Mouse (Mus musculus) liver, embryonic 14.5 days (tissue): Measurements from ENCODE around the gene Chl1. TPM values are rescaled to one million over a fixed set of nuclear protein-coding genes. Genes with fewer than 3 reads are reported as not detected.

Source experiments
- ATAC-seq: fragments of 200-750 bp; cut with Nextera tagmentation; 2 replicates; pipeline ENCODE4 v1.8.0; 2017; ENCODE audit warnings: moderate number of reproducible peaks, mild to moderate bottlenecking, moderate library complexity; ENCODE audit not compliant: insufficient read depth
- DNase-seq, 3 experiments: peaks; one replicate each; pipeline ENCODE4 v3.0.0-alpha.2; 2012 to 2013; ENCODE audit warnings: low read depth in 3 of 3, low spot score in 3 of 3
- H3K27ac ChIP-seq: fragments of 300-500 bp; sonication (generic); 2 replicates; pipeline ENCODE4 v1.5.1; 2014; ENCODE audit warnings: moderate library complexity, mild to moderate bottlenecking, control low read depth, inconsistent platforms
- H3K27me3 ChIP-seq: fragments of 300-500 bp; sonication (generic); 2 replicates; pipeline ENCODE4 v1.6.1; 2014; ENCODE audit warnings: mild to moderate bottlenecking, low read length, moderate library complexity; ENCODE audit not compliant: control insufficient read depth, insufficient read depth
- H3K36me3 ChIP-seq: fragments of 300-500 bp; sonication (generic); replicated peaks from 2 replicates; pipeline ENCODE4 v1.6.1; 2014; ENCODE audit warnings: low read depth; ENCODE audit not compliant: control insufficient read depth, insufficient read depth
- H3K4me1 ChIP-seq, 2 experiments: fragments of 200-500 bp in 1 of 2; fragments of 300-500 bp in 1 of 2; sonication (generic) in 1 of 2; replicated peaks; 2 replicates each; pipeline ENCODE4 v1.6.1; 2012 to 2014; ENCODE audit warnings: antibody characterized with exemption in 1 of 2, inconsistent platforms in 1 of 2, low read length in 1 of 2; ENCODE audit not compliant: control insufficient read depth in 2 of 2, insufficient read depth in 2 of 2
- H3K4me2 ChIP-seq: fragments of 300-500 bp; sonication (generic); 2 replicates; pipeline ENCODE4 v1.6.1; 2014; ENCODE audit warnings: low read depth, mild to moderate bottlenecking, control low read depth, moderate library complexity
- H3K4me3 ChIP-seq, 2 experiments: fragments of 200-500 bp in 1 of 2; fragments of 300-500 bp in 1 of 2; sonication (generic) in 1 of 2; 2 replicates each; pipeline ENCODE4 v1.5.1; 2012 to 2014; ENCODE audit warnings: low read depth in 2 of 2, low read length in 2 of 2, mild to moderate bottlenecking in 2 of 2, control low read depth in 1 of 2, inconsistent platforms in 1 of 2, moderate library complexity in 1 of 2; ENCODE audit not compliant: insufficient read depth in 1 of 2
- H3K9ac ChIP-seq: fragments of 300-500 bp; sonication (generic); replicated peaks from 2 replicates; pipeline ENCODE4 v1.6.1; 2014; ENCODE audit warnings: mild to moderate bottlenecking, control low read depth, moderate library complexity
- H3K9me3 ChIP-seq: fragments of 300-500 bp; sonication (generic); 2 replicates; pipeline ENCODE4 v1.6.1; 2016; ENCODE audit warnings: low read length, mixed read lengths; ENCODE audit not compliant: control insufficient read depth
- CTCF ChIP-seq: IDR thresholded peaks from 2 replicates; pipeline ENCODE4 v1.5.1; 2016; ENCODE audit warnings: antibody characterized with exemption, low read depth, control low read depth
- EP300 ChIP-seq: IDR thresholded peaks from 2 replicates; pipeline ENCODE4 v1.6.1; 2016; ENCODE audit warnings: antibody characterized with exemption, low read depth
- WGBS: fragments of 180-500 bp; shearing (Covaris S2); extraction: QIAGEN DNeasy Blood & Tissue Kit; methylation state at CpG from one replicate; pipeline ENCODE4 v1.1.7; 2014; ENCODE audit not compliant: insufficient replicate concordance; 5-methylcytosine and 5-hydroxymethylcytosine counted together
- polyA plus RNA-seq, 2 experiments: library from polyadenylated mRNA; depleted of rRNA in 1 of 2; stranded (reverse) in 1 of 2; unstranded in 1 of 2; fragments of >200 nt; fragmentation: Nextera tagmentation in 1 of 2; extraction: Ambion mirVana in 1 of 2; gene quantifications; 2 replicates each; pipeline versions ENCODE4 v1.2.1 to v1.2.3; 2012 to 2014

The Chl1 gene
- polyA plus RNA-seq, 2 experiments, result 0.01 TPM; not detected in 1

DNA sequence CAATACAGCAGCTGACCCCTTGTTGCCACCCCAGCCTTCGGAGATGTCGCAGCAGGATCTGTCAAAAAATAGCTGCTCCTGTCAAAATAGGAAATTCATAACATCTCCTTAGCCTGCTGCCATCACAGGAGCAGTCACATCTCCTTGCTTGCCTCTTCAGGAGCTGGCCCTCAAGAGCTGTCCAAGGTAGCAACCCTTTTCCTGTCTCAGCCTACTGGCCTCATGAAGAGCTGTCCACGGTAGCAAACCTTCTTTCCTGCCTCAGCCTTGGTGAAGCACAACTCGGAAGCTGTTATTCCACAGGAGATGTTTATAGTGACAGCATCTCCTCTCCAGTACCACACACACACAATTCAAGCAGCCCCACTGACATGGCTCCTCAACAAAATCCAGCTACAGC lies 243.5 kb downstream of the Chl1 start:
- 36% methylated on average over 4 of the region's 4 CpGs for WGBS
- Histone ChIP-seq H3K9me3 (no peaks in the 10 kb centered on the region), H3K4me1 (no peaks in the 10 kb centered on the region), H3K9ac (no peak overlapping the region), H3K27me3 (no peaks in the 10 kb centered on the region), H3K4me3 (no peak overlapping the region), H3K27ac (no peak overlapping the region), H3K4me2 (no peak overlapping the region), H3K36me3 (no peaks in the 10 kb centered on the region)
- ATAC-seq, result no peak
- DNase-seq, result no peak
- TF ChIP-seq CTCF, result no peak

DNA sequence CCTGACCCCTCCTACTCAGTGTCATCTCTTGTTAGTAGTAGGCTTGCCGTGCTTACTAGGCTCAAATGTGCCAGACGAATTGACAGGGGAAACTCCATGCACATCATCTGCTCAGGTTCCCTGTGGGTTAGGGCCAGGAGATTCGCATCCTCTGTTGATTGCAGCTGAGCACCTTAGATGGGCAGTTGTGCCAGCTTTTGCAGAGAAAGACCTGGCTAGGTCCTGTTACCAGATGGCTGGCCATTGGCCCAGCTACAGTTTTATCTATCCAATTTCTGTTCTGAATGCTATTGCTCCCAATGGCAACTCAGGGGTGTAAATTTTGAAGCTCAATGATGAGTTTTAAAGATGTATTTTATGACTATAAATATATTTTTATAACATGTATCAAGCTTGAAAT lies 256.4 kb downstream of the Chl1 start:
- 45% methylated on average over 3 of the region's 3 CpGs for WGBS
- Histone ChIP-seq H3K9ac (no peak overlapping the region), H3K4me1 (no peaks in the 10 kb centered on the region), H3K36me3 (no peaks in the 10 kb centered on the region), H3K27me3 (no peaks in the 10 kb centered on the region), H3K4me2 (no peak overlapping the region), H3K4me3 (no peak overlapping the region), H3K27ac (no peak overlapping the region), H3K9me3 (no peaks in the 10 kb centered on the region)
- no peak for DNase-seq
- no peak for TF ChIP-seq EP300
- no peak for TF ChIP-seq CTCF
- ATAC-seq, result no peak

DNA sequence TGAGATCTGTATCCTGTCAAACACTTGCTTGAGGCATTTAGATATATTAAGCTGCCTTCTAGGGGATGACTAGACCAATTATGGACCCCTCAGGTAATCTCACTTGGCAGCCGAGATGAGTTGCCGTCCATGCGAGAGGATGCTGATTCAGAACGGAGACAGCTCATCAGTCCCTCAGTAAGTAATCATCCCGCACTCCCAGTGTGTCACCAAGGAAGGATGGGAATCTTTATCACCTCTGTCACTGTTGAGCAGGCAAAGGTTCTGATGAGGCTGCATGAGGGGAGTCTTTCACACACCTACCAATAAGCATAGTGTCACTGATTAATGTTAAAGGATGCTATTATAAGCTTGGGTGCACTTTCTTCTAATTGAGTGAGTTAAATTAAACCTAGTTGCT lies 270.7 kb downstream of the Chl1 start:
- H3K9ac ChIP-seq, result no peak overlapping the region
- no peak for DNase-seq
- no peak overlapping the region for H3K27ac ChIP-seq
- H3K4me2 ChIP-seq, result no peak overlapping the region
- H3K27me3 ChIP-seq, result no peaks in the 10 kb centered on the region
- no peak for ATAC-seq
- no peaks in the 10 kb centered on the region for H3K9me3 ChIP-seq
- no peak overlapping the region for H3K4me3 ChIP-seq
- TF ChIP-seq CTCF (no peak), EP300 (no peak)
- WGBS, result 70% methylated on average over 5 of the region's 5 CpGs
- H3K36me3 ChIP-seq, result no peaks in the 10 kb centered on the region
- no peaks in the 10 kb centered on the region for H3K4me1 ChIP-seq

DNA sequence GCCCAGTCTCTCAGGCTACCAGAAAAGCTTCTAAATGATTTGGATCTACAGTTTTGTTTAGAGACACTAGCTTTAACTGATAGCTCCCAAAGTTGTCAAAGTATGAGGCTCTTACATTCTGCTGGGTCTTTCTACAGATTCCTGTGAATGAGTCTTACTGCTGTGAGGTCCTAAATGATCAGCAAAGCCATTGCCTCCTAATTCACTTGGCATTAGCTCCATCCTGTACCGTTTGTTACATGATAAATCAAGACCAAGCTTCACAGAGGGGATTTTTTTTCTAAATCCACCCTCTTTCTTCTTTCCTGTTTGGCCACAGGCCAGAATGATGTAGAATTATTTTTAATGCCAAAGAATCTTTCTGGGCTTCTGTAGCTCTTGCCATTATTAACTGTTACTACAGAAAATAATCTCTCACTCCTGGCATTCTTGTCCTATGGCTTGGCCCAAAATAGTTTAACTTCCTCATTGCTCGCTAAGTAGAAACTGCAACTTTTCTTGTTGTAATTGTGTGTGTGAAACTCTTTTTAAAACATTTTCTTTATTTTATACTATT lies 280.8 kb downstream of the Chl1 start:
- Histone ChIP-seq H3K27me3 (no peaks in the 10 kb centered on the region), H3K4me2 (no peak overlapping the region), H3K36me3 (no peaks in the 10 kb centered on the region), H3K4me1 (no peaks in the 10 kb centered on the region), H3K9ac (no peak overlapping the region), H3K9me3 (no peaks in the 10 kb centered on the region), H3K4me3 (no peak overlapping the region), H3K27ac (no peak overlapping the region)
- DNase-seq (no peak), ATAC-seq (no peak)
- 47% methylated on average over 2 of the region's 2 CpGs for WGBS
- no peak for TF ChIP-seq EP300
- no peak for TF ChIP-seq CTCF

DNA sequence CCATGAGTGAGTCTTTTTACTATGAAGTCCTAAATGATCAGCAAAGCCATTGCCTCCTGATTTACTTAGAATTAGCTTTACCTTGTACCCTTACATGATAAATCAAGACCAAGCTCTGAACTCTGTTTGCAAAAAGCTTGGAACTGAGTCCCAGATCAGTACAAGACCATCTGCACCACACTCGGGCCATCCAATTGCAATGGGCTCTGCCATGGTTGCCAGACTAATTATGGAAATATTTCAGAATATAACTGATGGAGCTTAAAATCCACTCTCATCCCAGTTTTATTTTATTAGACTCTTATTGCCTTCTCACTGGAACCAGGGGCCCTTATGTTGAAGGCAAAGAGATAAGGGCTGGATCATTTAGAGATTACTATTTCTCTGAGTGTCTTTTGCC lies 284.9 kb downstream of the Chl1 start:
- Histone ChIP-seq H3K27me3 (no peaks in the 10 kb centered on the region), H3K4me3 (no peak overlapping the region), H3K27ac (no peak overlapping the region), H3K9me3 (no peaks in the 10 kb centered on the region), H3K4me2 (no peak overlapping the region), H3K36me3 (no peaks in the 10 kb centered on the region), H3K4me1 (no peaks in the 10 kb centered on the region), H3K9ac (no peak overlapping the region)
- TF ChIP-seq CTCF (no peak), EP300 (no peak)
- DNase-seq, result no peak
- WGBS, result 62% methylated on average over 1 of the region's 1 CpGs
- no peak for ATAC-seq
